Mouse (Mus musculus) liver, postnatal 0 days (tissue): Measurements from ENCODE around the gene Setd1a. TPM values are rescaled to one million over a fixed set of nuclear protein-coding genes. Genes with fewer than 3 reads are reported as not detected.

Source experiments
- ATAC-seq: fragments of 200-750 bp; cut with Nextera tagmentation; 2 replicates; pipeline ENCODE4 v1.8.0; 2017; ENCODE audit warnings: mild to moderate bottlenecking, moderate library complexity
- DNase-seq: peaks from one replicate; pipeline ENCODE4 v3.0.0-alpha.2; 2016
- H3K27ac ChIP-seq: fragments of 300-500 bp; sonication (generic); 2 replicates; pipeline ENCODE4 v1.5.1; 2014; ENCODE audit warnings: antibody characterized with exemption, moderate library complexity, mild to moderate bottlenecking, low read depth
- H3K27me3 ChIP-seq: fragments of 300-500 bp; sonication (generic); 2 replicates; pipeline ENCODE4 v1.6.1; 2014; ENCODE audit warnings: low read length, control low read depth, mixed read lengths; ENCODE audit not compliant: insufficient read depth
- H3K36me3 ChIP-seq: fragments of 300-500 bp; sonication (generic); replicated peaks from 2 replicates; pipeline ENCODE4 v1.6.1; 2014; ENCODE audit warnings: mild to moderate bottlenecking, control low read depth, low read length, moderate library complexity, mixed read lengths; ENCODE audit not compliant: insufficient read depth
- H3K4me1 ChIP-seq: fragments of 300-500 bp; sonication (generic); 2 replicates; pipeline ENCODE4 v1.6.1; 2014; ENCODE audit warnings: antibody characterized with exemption, mild to moderate bottlenecking, control low read depth; ENCODE audit not compliant: insufficient read depth
- H3K4me2 ChIP-seq: fragments of 300-500 bp; sonication (generic); 2 replicates; pipeline ENCODE4 v1.6.1; 2014; ENCODE audit warnings: low read depth, mild to moderate bottlenecking, low read length, moderate library complexity, mixed read lengths
- H3K4me3 ChIP-seq: fragments of 300-500 bp; sonication (generic); 2 replicates; pipeline ENCODE4 v1.5.1; 2014; ENCODE audit warnings: low read depth, low read length
- H3K9ac ChIP-seq: fragments of 300-500 bp; sonication (generic); replicated peaks from 2 replicates; pipeline ENCODE4 v1.6.1; 2014; ENCODE audit warnings: mild to moderate bottlenecking, moderate library complexity
- H3K9me3 ChIP-seq: fragments of 300-500 bp; sonication (generic); 2 replicates; pipeline ENCODE4 v1.6.1; 2016; ENCODE audit warnings: mild to moderate bottlenecking, control low read depth, low read length, mixed read lengths
- CTCF ChIP-seq: sonication (generic); IDR thresholded peaks from 2 replicates; pipeline ENCODE4 v1.5.1; 2016; ENCODE audit warnings: antibody characterized with exemption, low read depth
- EP300 ChIP-seq: IDR thresholded peaks from 2 replicates; pipeline ENCODE4 v1.6.1; 2016; ENCODE audit warnings: antibody characterized with exemption, low read depth, mild to moderate bottlenecking
- WGBS: fragments of 180-500 bp; shearing (Covaris S2); extraction: QIAGEN DNeasy Blood & Tissue Kit; methylation state at CpG from one replicate; pipeline ENCODE4 v1.1.7; 2014; ENCODE audit not compliant: insufficient replicate concordance; 5-methylcytosine and 5-hydroxymethylcytosine counted together
- polyA plus RNA-seq: library from polyadenylated mRNA; unstranded; fragments of >200 nt; fragmentation: Nextera tagmentation; extraction: Ambion mirVana; gene quantifications from 2 replicates; pipeline ENCODE4 v1.2.1, GENCODE M21; 2015

The Setd1a gene
- polyA plus RNA-seq, 1 experiment from 2014 or later = 7.3 TPM

- Histone ChIP-seq H3K36me3 (peaks cover 21% of the 10 kb centered on the region), H3K4me2 (no peak overlapping the region), H3K27ac (no peak overlapping the region), H3K9ac (no peak overlapping the region), H3K27me3 (no peaks in the 10 kb centered on the region), H3K9me3 (no peaks in the 10 kb centered on the region), H3K4me3 (no peak overlapping the region), H3K4me1 (peaks cover 7% of the 10 kb centered on the region)
- ATAC-seq (no peak), DNase-seq (no peak)
- WGBS = 83% methylated on average over 5 of the region's 5 CpGs
- no peak for TF ChIP-seq CTCF
- no peak for TF ChIP-seq EP300
Observed at GRCm38 (mm10) chr7:127751619-127752018, 24.9 kb upstream of the Setd1a start.

DNA sequence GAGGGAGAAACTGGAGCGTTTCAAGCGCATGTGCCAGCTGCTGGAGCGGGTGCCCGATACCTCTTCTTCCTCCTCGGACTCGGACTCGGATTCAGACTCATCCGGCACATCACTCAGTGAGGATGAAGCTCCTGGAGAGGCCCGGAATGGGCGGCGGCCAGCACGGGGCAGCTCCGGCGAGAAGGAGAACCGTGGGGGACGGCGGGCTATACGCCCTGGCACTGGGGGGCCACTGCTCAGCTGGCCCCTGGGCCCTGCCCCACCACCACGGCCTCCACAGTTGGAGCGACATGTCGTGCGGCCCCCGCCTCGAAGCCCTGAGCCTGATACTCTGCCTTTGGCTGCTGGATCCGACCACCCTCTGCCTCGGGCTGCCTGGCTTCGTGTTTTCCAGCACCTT lies 24.4 kb upstream of the Setd1a start:
- Histone ChIP-seq H3K36me3 (peaks cover 21% of the 10 kb centered on the region), H3K27me3 (no peaks in the 10 kb centered on the region), H3K4me2 (no peak overlapping the region), H3K4me3 (no peak overlapping the region), H3K9me3 (no peaks in the 10 kb centered on the region), H3K9ac (no peak overlapping the region), H3K4me1 (peaks cover 3% of the 10 kb centered on the region; the same call in 1 of the 2 replicates), H3K27ac (no peak overlapping the region)
- WGBS = 91% methylated on average over 27 of the region's 27 CpGs
- DNase-seq = no peak
- TF ChIP-seq CTCF = no peak
- TF ChIP-seq EP300 = no peak
- ATAC-seq = no peak

- no peak for ATAC-seq
- Histone ChIP-seq H3K4me2 (no peak overlapping the region), H3K4me1 (no peaks in the 10 kb centered on the region), H3K9ac (no peak overlapping the region), H3K4me3 (no peak overlapping the region), H3K27me3 (no peaks in the 10 kb centered on the region), H3K27ac (no peak overlapping the region), H3K9me3 (no peaks in the 10 kb centered on the region), H3K36me3 (peaks cover 21% of the 10 kb centered on the region)
- 54% methylated on average over 5 of the region's 5 CpGs for WGBS
- no peak for DNase-seq
- TF ChIP-seq EP300 = no peak
- TF ChIP-seq CTCF = no peak
Observed at GRCm38 (mm10) chr7:127753158-127753557, 23.3 kb upstream of the Setd1a start.

DNA sequence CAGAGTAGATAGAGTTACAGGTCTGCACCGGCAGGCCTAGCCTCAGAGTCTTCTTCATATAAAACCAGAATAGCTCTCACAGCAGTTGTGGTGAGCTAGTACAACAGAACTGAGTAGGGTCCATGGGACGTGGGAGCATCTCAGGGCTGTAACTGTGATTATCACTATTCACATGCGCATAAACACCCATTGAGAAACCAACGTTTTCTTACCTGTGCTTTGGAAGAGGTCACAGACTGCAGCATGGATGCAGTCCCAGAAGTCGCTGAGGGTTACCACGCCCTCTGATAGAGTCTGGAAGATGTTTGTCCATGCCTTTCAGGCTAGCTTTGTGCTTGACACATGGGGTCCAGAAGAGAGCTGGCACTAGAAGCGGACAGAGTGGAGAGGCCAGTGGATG lies 22.7 kb upstream of the Setd1a start:
- H3K4me1 ChIP-seq = no peaks in the 10 kb centered on the region
- H3K36me3 ChIP-seq = peaks cover 21% of the 10 kb centered on the region
- no peak for ATAC-seq
- H3K27me3 ChIP-seq = no peaks in the 10 kb centered on the region
- 85% methylated on average over 7 of the region's 7 CpGs for WGBS
- H3K4me2 ChIP-seq = no peak overlapping the region
- no peak for DNase-seq
- TF ChIP-seq CTCF (no peak), EP300 (no peak)
- no peak overlapping the region for H3K4me3 ChIP-seq
- no peak overlapping the region for H3K27ac ChIP-seq
- no peak overlapping the region for H3K9ac ChIP-seq
- no peaks in the 10 kb centered on the region for H3K9me3 ChIP-seq

DNA sequence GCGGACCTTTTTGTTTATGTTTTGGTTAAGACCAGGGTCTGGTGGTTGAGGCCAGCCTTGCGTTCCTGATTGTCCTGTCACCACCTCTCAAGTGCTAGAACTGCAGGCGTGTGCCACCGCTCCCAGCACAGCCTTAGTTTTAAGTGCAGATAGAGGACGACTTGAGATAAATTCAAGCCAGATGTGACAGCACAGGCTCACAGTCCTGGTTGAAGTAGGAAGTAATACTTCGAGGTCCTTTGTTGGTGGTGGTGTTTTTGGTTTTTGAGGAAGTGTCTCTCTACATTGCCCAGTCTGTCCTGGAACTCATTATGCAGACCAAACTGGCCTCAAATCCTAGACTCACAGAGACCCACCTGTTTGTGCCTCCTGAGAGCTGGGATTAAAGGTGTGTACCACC lies 16.8 kb upstream of the Setd1a start:
- DNase-seq (no peak), ATAC-seq (no peak)
- Histone ChIP-seq H3K27me3 (no peaks in the 10 kb centered on the region), H3K9me3 (no peaks in the 10 kb centered on the region), H3K27ac (no peak overlapping the region), H3K36me3 (peaks cover 8% of the 10 kb centered on the region; the same call in 1 of the 2 replicates), H3K4me3 (no peak overlapping the region), H3K9ac (no peak overlapping the region), H3K4me1 (no peaks in the 10 kb centered on the region), H3K4me2 (0 out of 2 replicates have a peak overlapping the region, but pooled peaks have one; percentile 9)
- WGBS = 31% methylated on average over 6 of the region's 6 CpGs
- TF ChIP-seq CTCF (no peak), EP300 (no peak)

DNA sequence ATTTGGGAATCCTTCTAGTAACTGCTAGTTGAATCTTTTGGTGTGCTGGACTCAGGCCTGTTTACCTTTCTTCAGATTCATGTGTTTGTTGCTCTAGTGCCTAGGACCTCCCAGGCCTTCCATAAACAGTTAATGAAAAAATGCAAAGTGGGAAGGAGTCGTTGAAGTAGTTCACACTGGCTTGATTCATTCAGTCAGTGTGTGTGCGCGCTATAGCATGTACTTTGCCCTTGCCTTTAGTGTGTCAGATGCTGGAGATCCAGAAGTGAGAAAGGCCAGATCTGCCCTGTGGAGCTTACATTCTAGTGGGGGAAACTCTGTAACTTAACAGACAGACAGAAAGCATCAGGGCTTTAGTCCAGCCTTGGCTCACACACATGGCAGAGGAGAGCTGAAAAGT lies 16.0 kb upstream of the Setd1a start:
- no peak for ATAC-seq
- Histone ChIP-seq H3K27me3 (no peaks in the 10 kb centered on the region), H3K27ac (no peak overlapping the region), H3K4me1 (no peaks in the 10 kb centered on the region), H3K36me3 (0 out of 2 replicates have a peak, but pooled peaks cover 4% of the 10 kb centered on the region), H3K9me3 (no peaks in the 10 kb centered on the region), H3K9ac (no peak overlapping the region), H3K4me2 (no peak overlapping the region), H3K4me3 (no peak overlapping the region)
- TF ChIP-seq CTCF (no peak), EP300 (no peak)
- 85% methylated on average over 3 of the region's 3 CpGs for WGBS
- no peak for DNase-seq

DNA sequence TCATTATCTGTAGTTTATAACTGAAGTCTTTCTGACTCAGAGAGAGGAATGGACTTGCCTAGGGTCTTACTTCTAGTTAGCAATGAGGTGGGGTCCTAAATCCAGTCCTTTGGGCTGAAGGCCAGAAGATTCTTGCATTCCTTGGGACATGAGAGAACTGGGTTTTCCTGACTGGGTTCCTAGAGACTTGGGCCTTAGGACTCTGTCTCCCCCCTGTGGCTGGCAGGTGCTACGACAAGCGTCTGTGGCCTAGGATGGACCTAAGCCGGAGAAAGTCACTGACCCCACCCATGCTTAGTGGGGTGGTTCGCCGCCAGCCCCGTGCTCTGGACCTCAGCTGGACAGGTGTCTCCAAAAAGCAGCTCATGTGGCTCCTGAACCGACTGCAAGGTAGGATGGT lies 15.4 kb upstream of the Setd1a start:
- ATAC-seq = peak; percentile 67
- DNase-seq = peak; percentile 82
- Histone ChIP-seq H3K27me3 (no peaks in the 10 kb centered on the region), H3K36me3 (0 out of 2 replicates have a peak, but pooled peaks cover 4% of the 10 kb centered on the region), H3K4me3 (no peak overlapping the region), H3K4me2 (no peak overlapping the region), H3K4me1 (0 out of 2 replicates have a peak, but pooled peaks cover 3% of the 10 kb centered on the region), H3K9me3 (no peaks in the 10 kb centered on the region), H3K9ac (no peak overlapping the region), H3K27ac (no peak overlapping the region)
- 18% methylated on average over 7 of the region's 7 CpGs for WGBS
- TF ChIP-seq EP300 (no peak), CTCF (peak; percentile 99)
